Mouse (Mus musculus): Measurements from ENCODE around the gene Fndc8.
"Not testable (repeated sequence)": the region's sequence is repeated elsewhere in the genome, so short reads cannot be mapped to it uniquely, and the experiment has no call there.

Gene Fndc8

GRCm38 (mm10) chr11:82910679-82911389 lies 18.9 kb downstream of the Fndc8 start:
- no peak for DNase-seq (ENCODE audit: low spot score in 2 of 2)

- peak; percentile 22 to 41 for DNase-seq (ENCODE audit: low spot score in 2 of 2)
These were observed 22.9 kb downstream of the Fndc8 start for GRCm38 (mm10) chr11:82914711-82915352.

- DNase-seq (ENCODE audit: low spot score in 2 of 2): no peak
These were observed 28.8 kb downstream of the Fndc8 start for GRCm38 (mm10) chr11:82920768-82921167.

GRCm38 (mm10) chr11:82921691-82922090 lies 29.8 kb downstream of the Fndc8 start:
- DNase-seq (ENCODE audit: low spot score in 2 of 2): no peak

GRCm38 (mm10) chr11:82923910-82924309 lies 32.0 kb downstream of the Fndc8 start:
- not testable (repeated sequence) for DNase-seq (ENCODE audit: low spot score in 2 of 2)

GRCm38 (mm10) chr11:82928897-82929632 lies 37.1 kb downstream of the Fndc8 start:
- no peak for DNase-seq (ENCODE audit: low spot score in 2 of 2)

GRCm38 (mm10) chr11:82929633-82929950 lies 37.7 kb downstream of the Fndc8 start:
- no peak for DNase-seq (ENCODE audit: low spot score in 2 of 2)

GRCm38 (mm10) chr11:82930391-82930955 lies 38.5 kb downstream of the Fndc8 start:
- DNase-seq (ENCODE audit: low spot score in 2 of 2): not testable (repeated sequence)

GRCm38 (mm10) chr11:82931161-82931560 lies 39.2 kb downstream of the Fndc8 start:
- DNase-seq (ENCODE audit: low spot score in 2 of 2): not testable (repeated sequence)

GRCm38 (mm10) chr11:82931671-82932450 lies 39.9 kb downstream of the Fndc8 start:
- DNase-seq (ENCODE audit: low spot score in 2 of 2): not testable (repeated sequence)

GRCm38 (mm10) chr11:82933186-82933585 lies 41.3 kb downstream of the Fndc8 start:
- DNase-seq (ENCODE audit: low spot score in 2 of 2): no peak

- no peak for DNase-seq (ENCODE audit: low spot score in 2 of 2)
These were observed 51.4 kb downstream of the Fndc8 start for GRCm38 (mm10) chr11:82943336-82943735.

GRCm38 (mm10) chr11:82945636-82946035 lies 53.7 kb downstream of the Fndc8 start:
- DNase-seq (ENCODE audit: low spot score in 2 of 2): no peak

GRCm38 (mm10) chr11:82947457-82947856 lies 55.5 kb downstream of the Fndc8 start:
- DNase-seq (ENCODE audit: low spot score in 2 of 2): no peak

- DNase-seq (ENCODE audit: low spot score in 2 of 2): no peak
These were observed 57.1 kb downstream of the Fndc8 start for GRCm38 (mm10) chr11:82949036-82949435.
